Mouse (Mus musculus): ENCODE results near the gene Slc19a3. TPM values are rescaled to one million over a fixed set of nuclear protein-coding genes. Genes with fewer than 3 reads are reported as not detected.

The Slc19a3 gene
- polyA plus RNA-seq, 1 experiment from 2014 or later = 0.21 TPM

- Histone ChIP-seq H3K27ac (ENCODE audit: low read depth, low read length) (no peak overlapping the region), H3K4me1 (replicated peaks; ENCODE audit: control insufficient read depth, insufficient read depth, low read length) (peaks cover 14% of the 10 kb centered on the region), H3K27me3 (replicated peaks; ENCODE audit: control insufficient read depth, insufficient read depth, low read length) (no peaks in the 10 kb centered on the region), H3K4me2 (no peak overlapping the region), H3K9ac (ENCODE audit: low read depth, low read length) (no peak overlapping the region), H3K4me3 (ENCODE audit: low read depth, low read length) (no peak overlapping the region), H3K36me3 (ENCODE audit: control insufficient read depth, insufficient read depth, low read length) (no peaks in the 10 kb centered on the region), H3K9me3 (ENCODE audit: control insufficient read depth, low read length) (no peaks in the 10 kb centered on the region)
- 64% methylated on average over 1 of the region's 1 CpGs for WGBS
- DNase-seq (ENCODE audit: low spot score) (no peak), ATAC-seq (replicated peaks; ENCODE audit: low FRiP score) (no peak)
Measured at GRCm38 (mm10) chr1:82973244-82973643, 65.0 kb downstream of the Slc19a3 start.

GRCm38 (mm10) chr1:82972046-82972445, 66.2 kb downstream of the Slc19a3 start:
- no peak for DNase-seq (ENCODE audit: low spot score)
- H3K4me3 ChIP-seq (ENCODE audit: low read depth, low read length) = no peak overlapping the region
- WGBS = 17% methylated on average over 4 of the region's 4 CpGs

GRCm38 (mm10) chr1:82966413-82966812, 71.8 kb downstream of the Slc19a3 start:
- DNase-seq (ENCODE audit: low spot score) (no peak), ATAC-seq (replicated peaks; ENCODE audit: low FRiP score) (no peak)
- no peaks in the 10 kb centered on the region for H3K27me3 ChIP-seq (replicated peaks; ENCODE audit: control insufficient read depth, insufficient read depth, low read length)
- H3K9me3 ChIP-seq (ENCODE audit: control insufficient read depth, low read length) = no peaks in the 10 kb centered on the region
- H3K4me3 ChIP-seq (ENCODE audit: low read depth, low read length) = no peak overlapping the region
- no peaks in the 10 kb centered on the region for H3K36me3 ChIP-seq (ENCODE audit: control insufficient read depth, insufficient read depth, low read length)
- no peaks in the 10 kb centered on the region for H3K4me1 ChIP-seq (replicated peaks; ENCODE audit: control insufficient read depth, insufficient read depth, low read length)
- no peak overlapping the region for H3K4me2 ChIP-seq
- no peak overlapping the region for H3K27ac ChIP-seq (ENCODE audit: low read depth, low read length)
- H3K9ac ChIP-seq (ENCODE audit: low read depth, low read length) = no peak overlapping the region
- 66% methylated on average over 3 of the region's 3 CpGs for WGBS

More at GRCm38 (mm10) chr1:82972046-82972445, 66.2 kb downstream of the Slc19a3 start:
- no peak overlapping the region for H3K27ac ChIP-seq (ENCODE audit: low read depth, low read length)
- no peaks in the 10 kb centered on the region for H3K9me3 ChIP-seq (ENCODE audit: control insufficient read depth, low read length)
- no peaks in the 10 kb centered on the region for H3K36me3 ChIP-seq (ENCODE audit: control insufficient read depth, insufficient read depth, low read length)
- ATAC-seq (replicated peaks; ENCODE audit: low FRiP score) = no peak; the same call in 1 of the 2 replicates
- H3K4me1 ChIP-seq (replicated peaks; ENCODE audit: control insufficient read depth, insufficient read depth, low read length) = peaks cover 14% of the 10 kb centered on the region
- no peaks in the 10 kb centered on the region for H3K27me3 ChIP-seq (replicated peaks; ENCODE audit: control insufficient read depth, insufficient read depth, low read length)
- no peak overlapping the region for H3K4me2 ChIP-seq
- H3K9ac ChIP-seq (ENCODE audit: low read depth, low read length) = no peak overlapping the region

Other genes starting within 250 kb of the Slc19a3 start
- 47.6 and 58.7 TPM in 2 replicates for gene Agfg1, start 199.0 kb downstream of the Slc19a3 start, polyA plus RNA-seq (2014; fragmentation: Nextera tagmentation; extraction: Ambion mirVana)
- gene A030005L19Rik, start 125.1 kb downstream of the Slc19a3 start, polyA plus RNA-seq (2014; fragmentation: Nextera tagmentation; extraction: Ambion mirVana) = not detected in 2 replicates
- not detected in 2 replicates for gene A030014E15Rik, start 113.5 kb downstream of the Slc19a3 start, polyA plus RNA-seq (2014; fragmentation: Nextera tagmentation; extraction: Ambion mirVana)
- not detected in 2 replicates for gene Gm6217, start 107.0 kb downstream of the Slc19a3 start, polyA plus RNA-seq (2014; fragmentation: Nextera tagmentation; extraction: Ambion mirVana)
- gene A030003K21Rik, start 95.1 kb downstream of the Slc19a3 start, polyA plus RNA-seq (2014; fragmentation: Nextera tagmentation; extraction: Ambion mirVana) = not detected in 2 replicates
- gene Gm7544, start 82.4 kb downstream of the Slc19a3 start, polyA plus RNA-seq (2014; fragmentation: Nextera tagmentation; extraction: Ambion mirVana) = not detected in 2 replicates
- not detected in 2 replicates for gene Gm47955, start 78.2 kb downstream of the Slc19a3 start, polyA plus RNA-seq (2014; fragmentation: Nextera tagmentation; extraction: Ambion mirVana)
- gene Gm47959, start 37.9 kb downstream of the Slc19a3 start, polyA plus RNA-seq (2014; fragmentation: Nextera tagmentation; extraction: Ambion mirVana) = not detected in 2 replicates
- not detected in 2 replicates for gene Krtap28-10, start 4.0 kb upstream of the Slc19a3 start, polyA plus RNA-seq (2014; fragmentation: Nextera tagmentation; extraction: Ambion mirVana)
- not detected in 2 replicates for gene Gm47969, start 6.5 kb upstream of the Slc19a3 start, polyA plus RNA-seq (2014; fragmentation: Nextera tagmentation; extraction: Ambion mirVana)
- gene A030005K14Rik, start 20.9 kb upstream of the Slc19a3 start, polyA plus RNA-seq (2014; fragmentation: Nextera tagmentation; extraction: Ambion mirVana) = not detected in 2 replicates
- gene Krtap28-13, start 22.5 kb upstream of the Slc19a3 start, polyA plus RNA-seq (2014; fragmentation: Nextera tagmentation; extraction: Ambion mirVana) = not detected in 2 replicates
- gene Ccl20, start 78.3 kb upstream of the Slc19a3 start, polyA plus RNA-seq (2014; fragmentation: Nextera tagmentation; extraction: Ambion mirVana) = 0.23 TPM in 1 of 2 replicates, not detected in the other
- gene Daw1, start 121.3 kb upstream of the Slc19a3 start, polyA plus RNA-seq (2014; fragmentation: Nextera tagmentation; extraction: Ambion mirVana) = not detected in 2 replicates